ENCODE assay signal across 28 mouse cellular contexts in the genomic region with DNA sequence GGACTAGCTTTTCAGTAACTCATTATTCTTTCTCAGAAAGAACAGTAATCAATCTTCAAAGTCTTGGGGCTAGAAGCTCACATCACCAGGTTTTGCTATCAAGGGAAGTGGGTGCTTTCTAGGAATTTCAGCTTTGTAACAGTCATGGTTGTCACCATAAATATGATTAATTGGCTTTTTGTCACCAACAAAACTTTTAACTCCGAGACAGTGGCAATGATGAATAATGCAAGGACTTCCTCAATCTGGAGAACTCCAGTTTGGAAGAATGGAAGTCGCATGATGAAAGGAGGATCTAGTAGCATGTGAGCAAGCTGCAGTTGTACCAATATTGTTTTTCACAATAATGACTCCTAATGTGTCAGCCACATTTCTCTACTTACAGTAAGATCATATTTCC.
DNase-seq lines count a peak whose midpoint lies in the region; ATAC-seq lines count a peak whose summit lies in the region.
"Had no signal": no experiment of that assay in that cellular context is flagged by ENCODE, and none has a peak within 500 bp of the region (broad histone marks: within the 10 kb centered on the region; RNA-seq: fewer than 3 reads in every experiment).

No protein-coding gene starts in this region.

- H3K4me1 ChIP-seq in hindbrain, embryonic 11.5 days (replicated peaks; ENCODE audit: control insufficient read depth, insufficient read depth, low read length) = no peaks in the 10 kb centered on the region
- no peaks in the 10 kb centered on the region for H3K4me1 ChIP-seq in hindbrain, embryonic 14.5 days (replicated peaks; ENCODE audit: control insufficient read depth, insufficient read depth, low read length)
- H3K4me1 ChIP-seq: forebrain, embryonic 10.5 days; forebrain, embryonic 13.5 days; heart, embryonic 12.5 days; heart, embryonic 15.5 days; hindbrain, embryonic 12.5 days; intestine, embryonic 15.5 days had no signal

- no peak overlapping the region for H3K9ac ChIP-seq in hindbrain, embryonic 11.5 days (ENCODE audit: low read depth, low read length)
- H3K9ac ChIP-seq in hindbrain, embryonic 14.5 days = no peak overlapping the region
- H3K9ac ChIP-seq: forebrain, embryonic 13.5 days; heart, embryonic 12.5 days; heart, embryonic 15.5 days; hindbrain, embryonic 12.5 days; intestine, embryonic 15.5 days had no signal

- ATAC-seq in hindbrain, embryonic 11.5 days (ENCODE audit: low FRiP score) = peak; percentile 49; the same call in 1 of the 2 replicates
- no peak for ATAC-seq in hindbrain, embryonic 14.5 days (ENCODE audit: low FRiP score)
- ATAC-seq in hematopoietic stem cell, adult 5-6 weeks (replicated peaks in 1 of 2; ENCODE audit: insufficient read depth in 1 of 2, low FRiP score in 2 of 2, low TSS enrichment in 1 of 2, low read depth in 1 of 2, poor library complexity in 2 of 2, severe bottlenecking in 2 of 2) = peak; percentile 42 to 65; a peak in 3 of 4 replicates
- ATAC-seq: forebrain, embryonic 13.5 days; forebrain, embryonic 16.5 days; hindbrain, embryonic 16.5 days; intestine, embryonic 15.5 days; Patski had no signal

- WGBS in hindbrain, embryonic 11.5 days = 42% methylated on average over 2 of the region's 2 CpGs
- WGBS in hindbrain, embryonic 14.5 days = 25% methylated on average over 2 of the region's 2 CpGs

- no peak overlapping the region for H3K4me2 ChIP-seq in hindbrain, embryonic 11.5 days (replicated peaks; ENCODE audit: low read depth, low read length)
- H3K4me2 ChIP-seq in hindbrain, embryonic 14.5 days (replicated peaks) = no peak overlapping the region
- H3K4me2 ChIP-seq: forebrain, embryonic 13.5 days; heart, embryonic 12.5 days; heart, embryonic 15.5 days; hindbrain, embryonic 12.5 days; intestine, embryonic 15.5 days had no signal

- H3K9me3 ChIP-seq in hindbrain, embryonic 11.5 days (ENCODE audit: control insufficient read depth, low read length) = no peaks in the 10 kb centered on the region
- no peaks in the 10 kb centered on the region for H3K9me3 ChIP-seq in hindbrain, embryonic 14.5 days (ENCODE audit: control insufficient read depth, low read length)
- H3K9me3 ChIP-seq: heart, embryonic 15.5 days; hindbrain, embryonic 12.5 days; intestine, embryonic 15.5 days had no signal

- no peaks in the 10 kb centered on the region for H3K27me3 ChIP-seq in hindbrain, embryonic 11.5 days (ENCODE audit: control insufficient read depth, insufficient read depth, low read length)
- H3K27me3 ChIP-seq in hindbrain, embryonic 14.5 days (ENCODE audit: control insufficient read depth, insufficient read depth, low read length) = no peaks in the 10 kb centered on the region
- H3K27me3 ChIP-seq: forebrain, embryonic 13.5 days; heart, embryonic 12.5 days; heart, embryonic 15.5 days; hindbrain, embryonic 12.5 days; intestine, embryonic 15.5 days; Patski had no signal

- no peak overlapping the region for H3K27ac ChIP-seq in hindbrain, embryonic 11.5 days (ENCODE audit: low read depth, low read length)
- H3K27ac ChIP-seq in hindbrain, embryonic 14.5 days = no peak overlapping the region
- H3K27ac ChIP-seq: forebrain, embryonic 10.5 days; forebrain, embryonic 13.5 days; gastrocnemius, adult 2 months; heart, embryonic 15.5 days; hindbrain, embryonic 12.5 days; intestine, embryonic 15.5 days had no signal

- H3K4me3 ChIP-seq in hindbrain, embryonic 11.5 days (ENCODE audit: low read depth, low read length) = no peak overlapping the region
- H3K4me3 ChIP-seq in hindbrain, embryonic 14.5 days (replicated peaks; ENCODE audit: low read length) = no peak overlapping the region
- H3K4me3 ChIP-seq: forebrain, embryonic 10.5 days; forebrain, embryonic 13.5 days; gastrocnemius, adult 2 months; heart, embryonic 12.5 days; heart, embryonic 15.5 days; hindbrain, embryonic 12.5 days; intestine, embryonic 15.5 days had no signal

- peak; percentile 32 for DNase-seq in hindbrain, embryonic 11.5 days (ENCODE audit: low spot score)
- DNase-seq in hindbrain, embryonic 14.5 days (ENCODE audit: low spot score) = no peak
- peak; percentile 59 for DNase-seq in embryo, embryonic 10 days (ENCODE audit: low spot score)
- DNase-seq in embryo, embryonic 11.5 days (ENCODE audit: low read depth, low spot score) = peak; percentile 38
- no peak for DNase-seq in testis, postnatal 14 days (ENCODE audit: low spot score)
- DNase-seq in Muller cell, postnatal 12 days (ENCODE audit: inconsistent ontology term) = no peak
- no peak for DNase-seq in gastrocnemius, postnatal 25 days
- DNase-seq: adrenal gland, adult 2 months; adrenal gland, postnatal 14 days; cerebellum, adult 11 months; cerebellum, adult 2 months; cerebellum, adult 9-11 months; cerebellum, postnatal 25 days; gastrocnemius, adult 2 months; gastrocnemius, postnatal 14 days; heart, adult 18-20 months; heart, postnatal 10 days; heart, postnatal 36 days had no signal

- no peaks in the 10 kb centered on the region for H3K36me3 ChIP-seq in hindbrain, embryonic 11.5 days (ENCODE audit: control insufficient read depth, insufficient read depth, low read length)
- H3K36me3 ChIP-seq in hindbrain, embryonic 14.5 days (replicated peaks; ENCODE audit: control insufficient read depth, insufficient read depth) = no peaks in the 10 kb centered on the region
- H3K36me3 ChIP-seq: forebrain, embryonic 10.5 days; heart, embryonic 12.5 days; heart, embryonic 15.5 days; hindbrain, embryonic 12.5 days; intestine, embryonic 15.5 days had no signal

Comparison
In these comparisons a context has a peak if more than half of its experiments do, and no peak if none do; other contexts are left out.
1. DNase-seq: peak in hindbrain, embryonic 11.5 days (single experiment), embryo, embryonic 10 days (single experiment) and embryo, embryonic 11.5 days (single experiment); none in hindbrain, embryonic 14.5 days (single experiment), testis, postnatal 14 days (single experiment), Muller cell, postnatal 12 days (single experiment) and gastrocnemius, postnatal 25 days (single experiment).